Mouse (Mus musculus) layer of hippocampus, postnatal 10 days (tissue): Measurements from ENCODE around the gene Tmem178b. TPM values are rescaled to one million over a fixed set of nuclear protein-coding genes. Genes with fewer than 3 reads are reported as not detected.
A peak's percentile ranks its signal among the peaks of the same experiment; 100 is the strongest.

Source experiments
- DNase-seq, 2 experiments: peaks; one replicate each; pipeline ENCODE4 v3.0.0; 2021; ENCODE audit warnings: low spot score in 2 of 2
- total RNA-seq, 2 experiments: library from RNA; stranded (reverse); gene quantifications; 2 replicates each; pipeline ENCODE4 v1.2.3; 2021

Tmem178b gene
- total RNA-seq, 2 experiments from 2014 or later = 312 to 332 TPM

DNA sequence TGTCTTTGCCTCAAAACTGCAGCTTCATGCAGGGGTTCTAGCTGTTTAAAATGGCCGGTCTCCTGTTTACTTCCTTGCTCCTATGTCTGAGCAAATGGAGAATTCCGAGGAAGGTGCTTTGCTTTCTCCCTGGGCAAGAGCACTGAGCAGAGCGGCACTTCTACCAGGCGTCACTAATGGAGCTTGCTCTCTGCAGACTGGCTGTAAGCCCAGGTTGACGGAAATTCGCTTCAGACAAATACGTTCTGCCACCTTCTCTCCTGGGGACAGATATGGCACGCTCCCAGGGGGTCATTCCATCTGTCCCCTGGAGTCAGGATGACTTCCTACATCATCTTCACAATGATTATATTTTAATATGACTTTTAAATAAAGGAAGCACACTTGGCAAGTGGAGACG is 271.3 kb downstream of the Tmem178b start:
- no peak for DNase-seq

DNA sequence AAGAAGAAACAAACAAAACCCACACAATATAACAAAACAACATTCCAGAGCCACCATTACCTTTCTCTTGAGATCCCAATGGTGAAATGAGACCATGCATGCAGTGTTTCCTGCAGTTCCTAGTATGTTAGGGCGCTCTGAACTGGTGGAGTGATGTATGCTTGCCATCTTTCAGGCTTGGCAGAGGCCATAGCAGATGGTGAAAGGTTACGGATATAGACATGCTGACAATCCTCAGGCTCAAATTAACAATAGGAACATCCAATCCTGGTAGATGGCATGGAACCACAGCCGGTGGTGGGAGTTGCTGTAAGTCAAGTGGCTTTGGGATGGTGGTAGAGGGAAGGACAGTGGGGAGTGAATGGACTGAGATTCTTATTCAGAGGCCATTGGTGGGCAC is 272.5 kb downstream of the Tmem178b start:
- DNase-seq = no peak

DNA sequence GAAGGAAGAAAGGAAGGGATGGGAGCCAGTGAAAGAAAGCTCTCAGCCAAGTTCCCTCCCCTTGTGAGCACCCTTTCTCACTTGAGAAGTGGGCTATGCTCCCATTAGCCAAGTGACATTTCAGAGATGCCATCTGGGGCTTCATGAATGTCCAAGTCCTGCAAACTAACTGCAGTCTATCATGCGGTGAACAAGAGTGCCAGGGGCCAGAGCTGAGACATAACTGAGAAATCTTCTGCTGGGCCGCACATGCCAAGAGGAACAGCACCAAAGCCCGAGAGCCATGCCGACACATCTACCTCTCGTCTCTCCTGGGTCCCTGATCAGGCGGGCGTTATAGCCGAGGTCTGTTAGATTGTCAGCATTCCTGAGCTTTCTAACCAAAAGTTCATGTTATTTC is 279.2 kb downstream of the Tmem178b start:
- DNase-seq = no peak

DNA sequence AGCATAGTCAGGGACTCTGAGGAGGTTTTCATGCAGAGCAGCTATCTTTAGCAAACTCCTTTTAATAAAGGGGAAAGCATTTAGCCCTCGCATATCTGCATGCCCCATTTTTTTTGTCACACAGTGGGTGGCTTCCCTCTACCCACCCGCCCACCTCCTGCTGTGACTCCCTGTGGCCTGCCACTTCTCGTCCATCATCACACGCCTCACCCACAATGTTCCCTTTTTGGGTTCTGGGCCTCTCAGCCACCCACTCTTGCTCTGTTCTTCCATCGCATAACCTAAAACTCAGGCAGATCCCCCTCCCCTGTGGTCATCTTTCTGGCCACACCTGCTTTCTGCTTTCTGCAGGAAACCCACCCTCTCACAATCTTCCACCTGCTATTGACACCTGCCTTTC is 288.3 kb downstream of the Tmem178b start:
- DNase-seq = no peak

DNA sequence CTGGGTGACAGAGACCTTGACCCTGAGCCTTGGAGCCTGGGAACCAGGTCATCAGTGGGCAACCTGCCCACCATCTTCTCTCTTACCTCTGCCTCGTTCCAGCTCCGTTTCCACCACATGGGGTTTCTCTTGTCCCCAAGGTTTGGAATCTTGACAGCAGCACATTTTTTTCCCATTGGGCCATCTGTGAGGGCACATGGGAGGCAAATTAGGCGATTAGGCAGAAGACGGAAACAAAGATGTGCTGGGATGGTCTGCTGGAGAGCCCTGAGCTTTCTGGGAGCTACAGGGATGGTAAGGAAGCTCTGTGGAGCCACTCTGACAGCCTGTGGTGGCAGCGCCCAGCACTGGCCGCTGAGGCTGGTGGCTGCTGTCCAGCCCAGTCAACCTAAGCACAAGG is 300.5 kb downstream of the Tmem178b start:
- DNase-seq = no peak

DNA sequence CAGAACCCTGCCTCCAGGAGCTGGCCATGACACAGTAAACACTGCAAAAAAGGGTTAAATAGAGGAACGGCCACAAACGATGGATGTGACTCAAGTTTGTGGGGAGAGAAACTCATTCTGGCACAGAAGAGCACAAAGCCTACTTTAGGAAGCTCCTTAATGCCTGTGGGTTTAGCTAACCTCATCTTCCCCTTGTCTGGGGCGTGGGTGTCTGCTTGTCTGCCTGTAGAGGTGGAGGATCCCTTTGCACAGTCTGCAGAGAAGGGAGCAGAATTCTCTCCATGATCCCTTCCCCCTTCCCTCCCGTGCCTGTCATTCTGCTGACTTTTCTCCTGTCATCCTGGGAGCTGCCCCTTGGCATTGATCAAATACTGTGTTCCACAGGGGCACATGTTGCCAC is 304.8 kb downstream of the Tmem178b start:
- DNase-seq = peak in 1 of 2 experiments; percentile 16

DNA sequence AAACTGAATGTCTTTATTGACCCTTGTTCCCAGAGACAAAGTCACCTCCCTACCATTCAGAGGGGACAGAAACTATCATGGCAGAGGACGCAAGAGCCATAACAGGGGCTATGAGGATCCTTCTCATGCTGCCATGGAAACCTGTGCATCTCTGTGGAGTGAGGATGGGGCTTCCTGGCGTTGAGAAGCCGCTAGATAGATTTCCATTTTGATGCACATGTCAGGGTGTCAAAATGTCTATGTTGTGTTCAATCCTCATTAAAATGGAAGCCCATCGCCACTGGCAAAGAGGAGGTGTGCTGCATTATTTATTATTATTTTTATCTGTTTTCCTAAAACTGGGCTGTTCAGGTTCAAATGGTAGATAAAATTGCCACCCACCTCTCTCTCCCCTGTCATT is 307.5 kb downstream of the Tmem178b start:
- DNase-seq = no peak

DNA sequence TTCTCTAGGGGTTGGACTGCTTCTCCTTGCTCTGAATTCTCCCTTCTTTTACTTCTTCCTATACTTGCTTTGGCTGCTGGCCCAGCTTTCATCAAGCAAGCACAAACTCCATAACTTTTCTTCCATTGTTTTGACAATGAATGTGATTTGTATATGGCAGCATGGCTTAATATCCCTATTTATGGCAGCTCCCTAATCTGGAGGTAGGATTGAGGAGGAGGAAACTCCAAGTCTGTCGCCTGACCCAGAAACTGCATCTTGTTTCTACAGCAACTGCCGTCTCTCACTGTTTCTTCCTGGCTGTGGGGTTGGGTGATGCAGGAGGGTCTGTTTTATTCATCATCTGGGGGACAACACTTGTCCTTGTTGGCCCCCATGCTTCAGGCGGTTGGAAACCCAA is 327.6 kb downstream of the Tmem178b start:
- DNase-seq = no peak

DNA sequence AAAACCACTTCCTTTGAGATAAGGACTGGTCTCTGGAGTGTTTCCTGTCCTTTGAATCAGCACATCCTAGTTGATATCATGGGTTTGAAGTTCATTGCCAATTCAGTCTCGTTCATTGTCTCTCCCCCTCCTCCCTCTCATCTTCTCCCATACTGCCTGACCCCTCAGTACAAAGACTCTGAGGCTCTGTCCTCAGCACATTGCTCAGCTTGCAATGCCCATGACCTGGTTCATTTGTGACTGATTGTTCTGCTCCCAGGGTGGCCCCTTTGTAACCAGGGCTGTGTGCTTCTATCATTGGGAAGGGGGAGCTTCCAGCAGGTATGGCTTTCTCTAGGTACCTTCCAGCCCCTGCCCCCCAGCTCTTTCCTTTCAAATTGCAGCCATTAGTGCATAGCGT is 329.5 kb downstream of the Tmem178b start:
- DNase-seq = no peak

DNA sequence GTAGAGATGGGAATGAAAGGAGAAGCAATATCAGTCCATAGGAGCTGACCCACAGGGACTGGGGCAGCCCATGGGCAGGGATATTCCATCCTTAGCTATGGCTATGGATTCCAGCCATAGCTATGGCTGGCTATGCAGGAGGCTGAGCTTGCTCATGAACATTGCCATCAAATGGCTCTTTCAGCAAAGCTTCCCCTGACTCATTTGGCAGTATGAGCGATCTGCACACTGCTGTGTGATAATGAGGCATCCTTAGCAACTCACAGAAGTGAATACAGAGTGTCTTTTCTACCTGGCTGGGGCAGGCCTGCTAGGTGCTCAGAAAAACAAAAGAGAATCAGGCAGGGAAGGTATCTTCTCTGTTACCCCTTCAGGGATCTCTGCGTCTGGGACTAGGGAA is 332.3 kb downstream of the Tmem178b start:
- no peak for DNase-seq

DNA sequence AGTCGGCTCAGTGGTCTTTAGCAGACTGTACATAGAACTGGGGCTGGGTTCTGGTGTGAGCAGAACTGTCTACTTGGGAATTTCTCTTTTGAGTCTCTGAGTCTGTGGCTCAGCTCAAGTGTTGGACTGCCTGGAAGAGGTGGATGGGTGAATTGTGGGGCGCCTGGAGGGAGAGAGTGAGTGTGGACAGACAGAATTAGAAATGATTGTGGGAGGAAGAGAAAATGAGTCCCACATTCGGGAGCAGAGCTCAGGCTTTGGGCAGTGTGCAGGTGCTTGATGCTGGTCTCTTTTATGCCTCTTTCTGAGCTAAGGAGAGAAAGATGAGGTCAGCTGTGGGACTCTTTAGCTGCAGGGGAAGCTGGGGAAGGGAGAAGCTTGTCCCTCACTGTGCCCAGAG is 334.9 kb downstream of the Tmem178b start:
- no peak for DNase-seq

DNA sequence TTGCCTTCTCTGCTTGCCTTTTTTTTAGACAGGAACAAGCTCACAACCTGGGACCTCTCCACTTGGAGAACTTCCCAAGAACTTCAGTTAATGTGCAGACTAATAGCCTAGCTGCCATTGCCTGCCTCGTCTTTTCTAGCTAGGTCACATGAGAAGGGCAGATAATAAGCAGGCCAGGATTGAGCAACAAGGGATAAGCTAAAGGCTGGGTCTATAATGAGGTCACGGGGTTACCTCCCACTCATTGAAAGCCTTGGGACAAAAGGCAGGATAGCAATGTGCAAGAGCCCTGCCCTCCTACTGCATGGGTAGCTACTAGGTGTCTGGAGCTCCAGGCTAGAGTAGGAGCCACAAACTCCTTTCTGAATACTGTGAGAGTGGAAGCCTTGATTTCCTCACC is 336.1 kb downstream of the Tmem178b start:
- no peak for DNase-seq

DNA sequence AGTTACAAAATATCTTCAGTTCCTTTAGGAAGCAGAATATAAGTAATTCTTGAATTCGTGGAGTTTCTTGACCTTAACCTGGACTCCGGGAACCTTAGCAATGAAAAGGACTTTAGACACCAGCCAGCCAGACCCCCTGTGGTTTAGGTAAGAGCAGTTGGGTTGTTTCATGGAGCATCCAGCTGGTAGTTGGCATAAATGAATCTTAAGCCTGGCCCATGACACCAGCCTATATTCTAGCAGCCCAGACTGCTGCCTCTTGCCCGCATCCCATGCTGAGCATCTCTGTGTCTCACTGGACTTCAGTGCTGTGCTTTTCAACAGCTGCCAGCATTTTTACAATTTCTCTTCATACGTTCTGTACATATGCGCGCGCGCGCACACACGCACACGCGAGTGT is 344.1 kb downstream of the Tmem178b start:
- DNase-seq = no peak

DNA sequence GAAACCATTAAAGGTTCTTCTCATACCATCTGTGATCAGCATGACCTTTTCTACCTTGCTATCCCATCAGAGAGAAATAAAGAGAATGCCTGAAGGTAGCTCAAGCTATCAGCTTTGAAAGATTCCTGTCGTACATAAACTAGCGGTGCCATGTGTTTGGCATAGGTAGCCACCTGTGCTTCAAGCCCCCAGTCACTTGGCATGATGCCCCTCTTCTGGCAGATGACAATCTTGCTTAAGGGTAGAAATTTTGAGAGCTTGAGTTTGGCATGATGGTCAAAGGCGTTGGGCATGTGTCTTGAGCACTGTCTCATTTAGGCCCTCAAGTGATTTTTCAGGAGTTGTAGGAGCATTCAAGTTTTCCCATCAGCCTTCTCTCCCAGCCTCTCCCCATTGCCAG is 344.6 kb downstream of the Tmem178b start:
- DNase-seq = no peak

DNA sequence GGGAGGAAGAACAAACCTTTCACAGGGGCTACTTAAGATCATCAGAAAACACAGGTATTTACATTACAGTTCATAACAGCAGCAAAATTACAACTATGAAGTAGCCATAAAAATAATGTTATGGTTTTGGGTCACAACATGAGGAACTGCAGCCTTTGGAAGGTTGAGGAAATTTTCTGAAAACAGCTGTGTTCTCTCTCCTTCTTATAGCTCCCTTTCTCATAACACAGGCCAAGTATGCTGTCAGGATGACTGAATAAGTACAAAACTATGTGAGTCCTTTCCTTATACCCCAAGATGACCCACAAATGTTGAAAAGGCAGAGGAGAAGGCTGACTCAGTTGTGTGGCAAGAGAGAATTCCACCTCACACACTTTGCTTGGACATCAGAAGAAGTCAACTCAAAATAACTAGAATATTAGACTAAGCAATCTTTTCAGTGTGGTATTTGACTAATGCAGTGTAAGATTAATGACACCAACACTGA is 347.6 kb downstream of the Tmem178b start:
- no peak for DNase-seq

DNA sequence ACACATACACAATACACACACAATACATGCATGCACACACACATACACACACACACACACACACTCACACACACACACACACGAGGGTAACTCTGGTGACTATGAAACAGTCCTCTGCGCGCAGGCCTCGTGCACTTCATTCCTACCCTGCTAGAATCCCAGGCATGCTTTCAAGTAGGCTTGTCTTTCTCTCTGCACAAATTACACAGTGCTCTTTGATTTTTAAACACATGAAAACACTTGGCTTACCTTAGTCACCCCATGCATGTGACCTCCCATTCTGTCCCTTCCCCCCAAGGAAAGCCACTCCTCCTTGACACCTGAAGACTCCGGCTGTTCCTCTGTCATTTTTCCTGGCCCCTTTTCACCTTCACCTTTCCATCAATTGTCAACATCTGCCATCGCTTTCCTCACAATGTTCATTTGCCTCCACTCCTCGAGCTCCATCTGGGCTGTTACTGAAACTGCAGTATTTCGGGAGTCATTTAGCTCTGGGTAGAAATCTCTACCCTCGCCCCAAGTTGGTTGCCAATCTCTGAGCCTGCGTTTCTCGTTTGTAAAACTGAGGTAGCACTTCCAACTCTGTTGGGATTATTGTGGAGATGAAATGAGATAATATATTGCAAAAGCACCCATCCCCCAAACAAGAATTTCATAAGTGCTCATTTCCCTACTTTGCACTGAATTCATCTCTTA is 352.7 kb downstream of the Tmem178b start:
- DNase-seq = no peak

DNA sequence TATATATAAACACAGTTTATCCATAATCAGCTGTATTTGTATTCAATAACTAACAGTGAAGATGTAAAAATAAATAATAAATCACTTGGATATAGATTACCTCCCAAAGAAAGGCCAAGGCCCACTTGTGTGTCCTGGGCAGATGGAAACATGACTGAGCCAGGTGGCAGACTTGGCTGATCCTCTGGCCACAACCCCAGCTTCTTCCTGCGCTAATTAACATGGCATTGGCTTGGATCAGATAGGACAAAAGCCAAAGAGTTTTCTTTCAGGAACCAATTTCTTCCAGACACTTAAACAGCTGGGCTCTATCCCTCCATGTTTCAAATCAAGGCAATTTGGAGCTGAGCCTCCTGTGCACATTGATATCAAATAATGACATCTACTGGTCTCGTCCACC is 355.9 kb downstream of the Tmem178b start:
- DNase-seq = no peak

DNA sequence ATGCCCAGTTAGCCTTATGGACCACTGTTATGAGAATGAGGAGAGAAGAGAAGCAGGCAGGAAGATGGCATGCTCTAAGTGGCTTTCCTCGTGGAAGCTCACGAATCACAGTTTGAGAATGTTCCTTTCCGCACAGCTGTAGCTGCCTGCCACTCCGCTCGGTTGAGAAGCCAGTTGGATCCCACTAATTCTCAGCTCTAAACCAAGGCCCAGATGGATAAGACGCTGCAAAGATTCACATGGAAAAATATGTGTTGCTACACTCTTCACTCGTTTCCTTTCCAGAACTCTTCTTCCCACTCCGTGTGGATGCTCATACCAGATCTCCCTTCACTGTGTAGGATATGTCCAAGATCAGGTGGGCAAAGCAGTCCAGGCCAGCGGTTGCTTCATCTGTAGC is 356.9 kb downstream of the Tmem178b start:
- DNase-seq = no peak

DNA sequence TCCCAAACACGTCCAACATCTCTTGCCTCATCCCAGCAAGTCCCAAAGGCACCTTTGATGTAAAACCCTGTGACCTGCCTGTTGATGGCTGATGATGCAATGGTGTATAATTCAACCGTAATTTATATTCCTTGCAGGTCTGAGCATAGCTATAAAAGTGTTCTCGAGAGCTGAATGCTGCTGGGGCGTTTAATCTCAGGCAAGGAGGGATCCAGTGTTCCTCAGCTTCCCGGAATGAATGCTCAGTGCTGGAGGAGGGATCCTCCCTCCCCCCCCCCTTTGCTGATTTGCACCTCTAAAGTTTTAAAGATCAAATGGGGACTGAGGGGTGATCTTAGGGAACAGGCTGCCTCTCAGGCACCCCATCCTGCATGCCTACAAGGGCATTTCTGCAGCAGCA is 361.0 kb downstream of the Tmem178b start:
- DNase-seq = no peak

DNA sequence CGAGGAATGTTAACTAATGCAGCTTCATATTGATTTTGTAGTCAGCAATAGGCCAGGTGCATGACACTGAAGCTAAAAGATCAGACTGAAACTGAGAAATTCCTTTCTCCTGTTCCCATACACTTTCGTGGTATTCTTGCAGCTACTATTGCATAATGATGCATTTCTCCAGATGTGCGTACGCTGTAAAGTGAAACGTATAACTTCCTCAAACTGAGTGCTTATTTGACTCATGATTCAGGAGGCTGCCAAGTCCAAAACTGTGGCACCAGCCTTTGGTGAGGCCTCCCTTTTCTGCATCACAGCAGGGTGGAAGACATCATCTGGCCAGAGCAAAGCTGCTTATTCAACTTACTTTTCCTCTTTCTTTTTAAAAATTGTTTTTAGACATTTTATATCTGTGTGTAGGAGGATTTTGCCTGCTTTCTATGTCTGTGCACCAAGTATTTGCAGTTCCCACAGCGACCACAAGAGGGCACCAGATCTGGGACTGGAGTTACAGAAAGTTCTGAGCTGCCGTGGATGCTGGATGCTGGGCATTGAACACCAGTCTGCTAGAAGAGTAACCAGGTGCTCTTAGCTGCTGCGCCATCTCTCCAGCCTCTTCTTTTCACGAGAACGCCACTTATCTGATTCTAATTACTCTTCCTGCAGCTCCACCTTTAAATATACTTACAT is 362.9 kb downstream of the Tmem178b start:
- DNase-seq = peak; percentile 89 to 92

DNA sequence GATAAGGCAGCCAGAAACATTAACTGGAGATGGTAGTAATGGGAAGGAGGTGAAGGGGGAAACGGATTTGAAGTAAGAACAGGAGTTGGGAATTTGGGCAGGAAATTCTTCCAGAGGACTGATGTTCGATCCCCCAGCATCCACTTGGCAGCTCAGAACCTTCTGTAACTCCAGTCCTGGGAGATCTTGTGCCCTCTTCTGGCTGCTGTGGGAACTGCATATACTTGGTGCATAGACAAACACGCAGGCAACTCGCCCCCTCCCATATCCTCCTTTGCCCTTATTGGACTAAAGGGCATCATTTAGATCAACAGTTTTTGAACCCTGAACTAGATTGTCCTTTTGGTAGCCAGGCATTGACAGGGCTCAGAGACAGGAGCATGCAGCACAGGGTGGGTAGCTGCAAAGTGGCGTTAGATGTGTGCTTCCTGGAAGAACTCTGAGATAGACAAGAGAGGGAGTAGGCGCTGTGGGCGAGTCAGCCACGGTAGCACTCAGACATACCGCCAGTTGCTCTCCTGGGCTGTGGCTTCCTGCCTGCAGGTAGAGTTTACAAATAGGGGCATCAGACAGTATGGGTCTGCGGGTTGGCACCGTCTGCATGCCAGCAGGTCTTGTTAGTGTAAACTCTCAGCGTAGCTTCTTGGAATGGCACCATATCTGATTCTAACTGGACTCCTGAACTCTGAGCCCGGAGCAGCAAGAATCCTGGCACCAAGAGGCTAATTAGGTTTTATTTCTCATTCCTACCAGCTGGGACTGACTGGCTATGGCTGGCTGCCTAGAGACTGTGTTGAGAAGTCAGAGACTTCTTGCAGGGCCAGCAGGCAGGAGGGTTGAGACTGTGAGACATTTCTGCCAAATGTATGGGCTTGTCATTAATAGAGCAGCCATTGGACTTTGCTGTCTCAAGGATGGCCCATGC is 364.0 kb downstream of the Tmem178b start:
- peak; percentile 57 to 65 for DNase-seq

DNA sequence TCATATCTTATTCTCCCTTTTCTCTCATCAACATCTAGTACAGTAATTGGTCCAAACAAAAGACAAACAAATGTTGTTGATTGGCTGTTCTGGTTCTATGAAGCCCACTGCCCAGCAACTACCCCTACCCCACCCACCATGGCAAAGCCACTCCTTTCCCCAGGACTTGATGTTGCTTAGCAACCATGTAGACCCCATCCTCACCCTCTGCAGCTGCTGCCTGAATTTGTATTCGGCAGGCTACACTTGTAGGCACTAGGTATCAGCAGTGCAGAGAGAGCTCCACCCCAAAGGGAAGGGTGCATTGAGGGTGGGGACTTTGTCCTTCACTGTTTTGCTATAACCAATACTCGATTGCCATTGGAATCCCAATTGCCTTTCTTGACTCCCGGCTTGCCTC is 365.8 kb downstream of the Tmem178b start:
- DNase-seq = no peak
